Mouse (Mus musculus) heart, postnatal 0 days (tissue): ENCODE measurements around the gene Map3k5. TPM values are rescaled to one million over a fixed set of nuclear protein-coding genes. Genes with fewer than 3 reads are reported as not detected.

Experiments
- ATAC-seq: fragments of 200-750 bp; cut with Nextera tagmentation; 2 replicates; pipeline ENCODE4 v1.8.0; 2017; ENCODE audit warnings: low read depth, moderate number of reproducible peaks, moderate library complexity; ENCODE audit not compliant: insufficient read depth
- DNase-seq: peaks from one replicate; pipeline ENCODE4 v3.0.0-alpha.2; 2016; ENCODE audit warnings: low spot score
- H3K27ac ChIP-seq: fragments of 300-500 bp; sonication (generic); 2 replicates; pipeline ENCODE4 v1.5.1; 2014; ENCODE audit warnings: low read depth, mild to moderate bottlenecking
- H3K27me3 ChIP-seq: fragments of 300-500 bp; sonication (generic); 2 replicates; pipeline ENCODE4 v1.6.1; 2014; ENCODE audit warnings: low read length, mixed read lengths; ENCODE audit not compliant: control insufficient read depth, insufficient read depth
- H3K36me3 ChIP-seq: fragments of 300-500 bp; sonication (generic); replicated peaks from 2 replicates; pipeline ENCODE4 v1.6.1; 2014; ENCODE audit warnings: low read length, mixed read lengths; ENCODE audit not compliant: control insufficient read depth, insufficient read depth
- H3K4me1 ChIP-seq: fragments of 300-500 bp; sonication (generic); 2 replicates; pipeline ENCODE4 v1.6.1; 2014; ENCODE audit warnings: antibody characterized with exemption; ENCODE audit not compliant: control insufficient read depth, insufficient read depth
- H3K4me2 ChIP-seq: fragments of 300-500 bp; sonication (generic); 2 replicates; pipeline ENCODE4 v1.6.1; 2014; ENCODE audit warnings: low read depth, mild to moderate bottlenecking, low read length, moderate library complexity
- H3K4me3 ChIP-seq: fragments of 300-500 bp; sonication (generic); 2 replicates; pipeline ENCODE4 v1.5.1; 2014; ENCODE audit warnings: low read depth, low read length
- H3K9ac ChIP-seq: fragments of 300-500 bp; sonication (generic); replicated peaks from 2 replicates; pipeline ENCODE4 v1.6.1; 2014; ENCODE audit warnings: low read depth, low read length, mixed read lengths
- H3K9me3 ChIP-seq: fragments of 300-500 bp; sonication (generic); replicated peaks from 2 replicates; pipeline ENCODE4 v1.6.1; 2016; ENCODE audit warnings: low read length; ENCODE audit not compliant: control insufficient read depth
- CTCF ChIP-seq: IDR thresholded peaks from 2 replicates; pipeline ENCODE4 v1.5.1; 2016; ENCODE audit warnings: antibody characterized with exemption, control low read depth, low read depth
- EP300 ChIP-seq: IDR thresholded peaks from 2 replicates; pipeline ENCODE4 v1.6.1; 2016; ENCODE audit warnings: antibody characterized with exemption, low read depth
- WGBS: fragments of 180-500 bp; shearing (Covaris S2); extraction: QIAGEN DNeasy Blood & Tissue Kit; methylation state at CpG from one replicate; pipeline ENCODE4 v1.1.7; 2014; 5-methylcytosine and 5-hydroxymethylcytosine counted together
- polyA plus RNA-seq: library from polyadenylated mRNA; unstranded; fragments of >200 nt; fragmentation: Nextera tagmentation; extraction: Ambion mirVana; gene quantifications from 2 replicates; pipeline ENCODE4 v1.2.1, GENCODE M21; 2015
- total RNA-seq: library from RNA; depleted of rRNA; stranded (reverse); fragments of >200 nt; gene quantifications from 2 replicates; pipeline ENCODE4 v1.2.3, GENCODE M21; 2014; ENCODE audit warnings: low replicate concordance

Gene Map3k5
- total and polyA plus RNA-seq, 2 experiments from 2014 or later, result 2.5 to 10.8 TPM

DNA sequence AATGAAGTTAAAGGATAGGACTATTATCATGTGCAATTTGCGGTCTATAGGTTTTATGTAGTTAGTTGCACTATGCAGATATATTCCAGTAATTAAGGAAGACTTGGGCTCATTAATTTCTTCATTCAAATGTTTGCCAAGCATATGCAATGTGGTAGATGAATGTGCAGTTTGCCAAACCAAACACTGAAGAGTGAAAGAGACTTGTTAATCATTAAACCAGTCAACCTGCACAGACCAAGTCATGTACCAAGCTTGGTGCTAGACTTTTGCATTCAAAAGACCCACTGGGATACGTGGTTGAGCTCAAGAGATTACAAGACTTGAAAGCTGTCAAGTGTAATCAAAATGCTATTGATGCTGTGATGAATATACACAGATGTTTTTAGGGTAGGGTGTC is 26.2 kb upstream of the Map3k5 start:
- DNase-seq (no peak), ATAC-seq (no peak)
- WGBS, result 65% methylated on average over 2 of the region's 2 CpGs
- no peak overlapping the region for H3K4me3 ChIP-seq
- H3K4me2 ChIP-seq, result no peak overlapping the region
- no peak overlapping the region for H3K9ac ChIP-seq
- H3K36me3 ChIP-seq, result no peaks in the 10 kb centered on the region
- H3K9me3 ChIP-seq, result no peaks in the 10 kb centered on the region
- H3K27ac ChIP-seq, result no peak overlapping the region
- no peaks in the 10 kb centered on the region for H3K27me3 ChIP-seq
- H3K4me1 ChIP-seq, result no peaks in the 10 kb centered on the region
- TF ChIP-seq EP300 (no peak), CTCF (no peak)

DNA sequence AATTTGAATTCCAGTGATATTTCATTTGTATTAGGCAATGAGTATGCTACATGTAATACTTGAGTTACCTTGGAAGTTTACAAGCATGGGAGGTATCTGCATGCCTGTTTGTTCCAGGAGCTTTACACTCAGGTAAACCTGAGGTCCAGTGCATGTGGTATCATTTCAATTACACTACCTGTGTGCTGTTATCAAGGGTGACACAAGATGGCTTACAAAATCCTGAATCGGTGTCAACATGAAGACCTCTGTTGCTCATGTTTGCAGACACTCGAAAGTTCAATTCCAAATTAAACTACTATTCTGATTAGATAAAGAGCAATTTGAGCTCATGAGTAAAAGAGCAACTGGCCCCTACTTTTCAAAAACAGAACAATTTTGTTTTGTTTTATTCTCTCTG is 23.8 kb upstream of the Map3k5 start:
- Histone ChIP-seq H3K4me3 (no peak overlapping the region), H3K4me2 (no peak overlapping the region), H3K9me3 (no peaks in the 10 kb centered on the region), H3K27ac (no peak overlapping the region), H3K36me3 (no peaks in the 10 kb centered on the region), H3K4me1 (no peaks in the 10 kb centered on the region), H3K9ac (no peak overlapping the region), H3K27me3 (no peaks in the 10 kb centered on the region)
- ATAC-seq, result no peak
- TF ChIP-seq CTCF (no peak), EP300 (no peak)
- 76% methylated on average over 2 of the region's 2 CpGs for WGBS
- DNase-seq, result no peak

DNA sequence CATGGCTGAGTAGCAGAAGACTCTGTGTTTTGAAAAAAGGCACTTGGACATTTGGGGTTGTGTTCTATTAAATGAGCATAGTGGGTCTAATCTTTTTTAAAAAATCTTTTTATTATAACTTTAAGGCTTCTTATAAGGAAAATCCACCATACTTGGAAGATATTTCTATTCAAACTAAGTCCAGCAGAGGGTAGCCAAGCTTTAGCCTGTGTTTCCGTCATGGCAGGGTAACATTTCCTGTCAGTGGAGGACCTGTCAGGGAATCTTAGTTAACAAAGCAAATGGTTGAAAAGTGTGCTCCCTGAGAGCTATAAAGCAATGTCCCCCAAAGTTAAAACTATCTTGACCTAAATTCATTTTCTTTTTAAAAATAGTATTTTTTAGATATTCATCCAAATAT is 22.7 kb upstream of the Map3k5 start:
- Histone ChIP-seq H3K9ac (no peak overlapping the region), H3K27me3 (no peaks in the 10 kb centered on the region), H3K4me1 (no peaks in the 10 kb centered on the region), H3K4me3 (no peak overlapping the region), H3K27ac (no peak overlapping the region), H3K9me3 (no peaks in the 10 kb centered on the region), H3K36me3 (no peaks in the 10 kb centered on the region), H3K4me2 (no peak overlapping the region)
- peak; percentile 46 for DNase-seq
- TF ChIP-seq EP300 (no peak), CTCF (peak; percentile 79)
- 10% methylated on average over 1 of the region's 1 CpGs for WGBS
- ATAC-seq, result no peak

DNA sequence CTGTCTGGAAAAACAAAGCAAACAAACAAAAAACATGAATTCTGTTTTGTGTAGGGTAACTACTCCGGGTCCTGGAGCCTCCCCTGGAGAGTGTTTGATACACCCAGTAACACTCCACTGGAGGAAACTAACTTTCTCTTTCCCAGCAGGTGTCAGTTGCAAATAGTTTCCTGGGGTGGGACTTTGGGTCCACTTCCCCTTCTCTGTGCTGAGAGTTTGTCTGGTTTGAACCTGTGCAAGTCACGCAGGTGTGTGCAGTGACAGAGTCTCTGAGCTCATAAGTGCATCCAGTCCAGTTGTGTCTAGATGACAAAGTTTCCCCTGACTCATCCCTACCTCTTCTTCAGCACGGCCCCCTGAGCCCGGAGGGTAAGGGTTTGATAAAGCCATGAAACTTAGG is 20.5 kb upstream of the Map3k5 start:
- Histone ChIP-seq H3K9me3 (no peaks in the 10 kb centered on the region), H3K4me3 (no peak overlapping the region), H3K4me2 (no peak overlapping the region), H3K36me3 (no peaks in the 10 kb centered on the region), H3K27ac (no peak overlapping the region), H3K4me1 (no peaks in the 10 kb centered on the region), H3K27me3 (no peaks in the 10 kb centered on the region), H3K9ac (no peak overlapping the region)
- 77% methylated on average over 4 of the region's 4 CpGs for WGBS
- ATAC-seq (no peak), DNase-seq (no peak)
- no peak for TF ChIP-seq CTCF
- TF ChIP-seq EP300, result no peak

DNA sequence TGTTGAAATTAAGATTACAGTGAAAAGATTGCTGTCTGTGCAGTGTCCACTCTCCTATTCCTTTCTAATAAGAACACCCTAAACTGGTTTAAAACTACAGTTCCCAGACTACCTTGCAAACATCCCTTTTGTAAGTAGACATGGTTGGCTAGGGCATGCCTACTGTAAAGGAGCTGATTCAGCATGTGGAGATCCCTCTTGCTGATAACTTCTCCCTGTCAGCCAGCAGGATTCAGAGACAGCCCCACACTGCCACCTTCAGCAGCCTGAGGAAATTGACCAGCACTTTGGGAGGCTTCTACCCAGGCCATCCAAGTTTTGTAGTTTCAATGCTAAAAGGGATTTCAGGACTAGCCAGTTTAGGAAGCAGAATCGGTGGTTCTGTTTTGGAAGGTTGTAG is 19.0 kb upstream of the Map3k5 start:
- Histone ChIP-seq H3K36me3 (no peaks in the 10 kb centered on the region), H3K27me3 (no peaks in the 10 kb centered on the region), H3K4me1 (no peaks in the 10 kb centered on the region), H3K27ac (no peak overlapping the region), H3K9me3 (no peaks in the 10 kb centered on the region), H3K4me2 (no peak overlapping the region), H3K9ac (no peak overlapping the region), H3K4me3 (no peak overlapping the region)
- TF ChIP-seq CTCF (peak; percentile 44), EP300 (no peak)
- 35% methylated on average over 1 of the region's 1 CpGs for WGBS
- DNase-seq, result peak; percentile 43
- peak; percentile 39; the same call in 1 of the 2 replicates for ATAC-seq

DNA sequence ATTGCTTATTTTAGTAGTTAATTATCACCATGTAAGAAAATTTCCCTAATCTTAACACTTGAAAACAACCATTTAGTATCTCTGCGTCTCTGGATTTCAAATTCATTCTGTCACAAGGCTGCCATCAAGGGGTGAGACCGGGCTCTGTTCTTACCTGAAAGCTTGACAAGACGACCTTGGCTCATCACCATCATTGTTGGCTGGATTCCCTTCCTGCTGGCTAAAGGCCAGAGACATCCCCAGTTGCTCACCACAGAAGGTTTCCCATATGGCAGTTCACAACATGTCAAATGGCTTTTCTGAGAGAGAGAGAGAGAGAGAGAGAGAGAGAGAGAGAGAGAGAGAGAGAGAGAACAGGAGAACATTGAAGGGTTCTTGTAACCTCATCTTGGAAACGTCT is 11.9 kb upstream of the Map3k5 start:
- Histone ChIP-seq H3K9ac (no peak overlapping the region), H3K9me3 (no peaks in the 10 kb centered on the region), H3K4me3 (no peak overlapping the region), H3K4me2 (no peak overlapping the region), H3K4me1 (peaks cover 9% of the 10 kb centered on the region; the same call in 1 of the 2 replicates), H3K27me3 (no peaks in the 10 kb centered on the region), H3K36me3 (no peaks in the 10 kb centered on the region), H3K27ac (no peak overlapping the region)
- ATAC-seq (no peak), DNase-seq (no peak)
- TF ChIP-seq CTCF (no peak), EP300 (no peak)
- 37% methylated on average over 4 of the region's 4 CpGs for WGBS
